Comparison of ENCODE assay signal across 8 mouse cellular contexts in genomic region chr2:131179990-131180587, GRCm38 (mm10). TPM values are rescaled to one million over a fixed set of nuclear protein-coding genes. Genes with fewer than 3 reads are reported as not detected.
DNase-seq lines count a peak whose midpoint lies in the region; ATAC-seq and TF ChIP-seq lines count a peak whose summit lies in the region.

Cenpb (minus strand) TSS chr2:131180067.

- H3K9ac ChIP-seq in heart, embryonic 14.5 days (ENCODE audit: low read length): peak within 1 kb of the TSS; percentile 94
- peak within 1 kb of the TSS; percentile 85 for H3K9ac ChIP-seq in liver, embryonic 15.5 days
- H3K9ac ChIP-seq in neural tube, embryonic 12.5 days: peak within 1 kb of the TSS; percentile 94
- H3K9ac ChIP-seq in stomach, postnatal 0 days (ENCODE audit: low read length): peak within 1 kb of the TSS; percentile 95

- no peak for TF ChIP-seq EP300 in stomach, postnatal 0 days (optimal IDR thresholded peaks at IDR 0.05)

- peak; percentile 53 for TF ChIP-seq CTCF in stomach, postnatal 0 days (IDR thresholded peaks at IDR 0.05; ENCODE audit: low read depth)

- peak within 1 kb of the TSS; percentile 86 for H3K4me3 ChIP-seq in brown adipose tissue, adult 24 weeks (ENCODE audit: insufficient read depth, low read depth, low read length)
- peak within 1 kb of the TSS; percentile 87 for H3K4me3 ChIP-seq in forebrain, embryonic 10.5 days
- H3K4me3 ChIP-seq in heart, embryonic 14.5 days (ENCODE audit: control insufficient read depth in 1 of 2, insufficient read depth in 1 of 2, low read depth in 1 of 2, low read length in 2 of 2): peak within 1 kb of the TSS; percentile 66 to 75
- peak within 1 kb of the TSS; percentile 69 for H3K4me3 ChIP-seq in liver, embryonic 15.5 days (replicated peaks)
- H3K4me3 ChIP-seq in neural tube, embryonic 12.5 days: peak within 1 kb of the TSS; percentile 89
- peak within 1 kb of the TSS; percentile 79 for H3K4me3 ChIP-seq in stomach, postnatal 0 days (ENCODE audit: low read depth, low read length)

- ATAC-seq in CD4-positive, CD25-positive, alpha-beta regulatory T cell, adult 4 months: peak; percentile 81
- ATAC-seq in heart, embryonic 14.5 days (ENCODE audit: insufficient number of reproducible peaks, insufficient read depth, low FRiP score, low read depth): peak; percentile 79
- ATAC-seq in liver, embryonic 15.5 days (ENCODE audit: insufficient read depth): peak; percentile 84
- ATAC-seq in neural tube, embryonic 12.5 days (ENCODE audit: low FRiP score, low read depth): peak; percentile 78
- ATAC-seq in stomach, postnatal 0 days (ENCODE audit: low FRiP score, low TSS enrichment): peak; percentile 86

- H3K4me2 ChIP-seq in heart, embryonic 14.5 days (ENCODE audit: low read length): peak within 1 kb of the TSS; percentile 95
- H3K4me2 ChIP-seq in liver, embryonic 15.5 days: peak within 1 kb of the TSS; percentile 95
- peak within 1 kb of the TSS; percentile 95 for H3K4me2 ChIP-seq in neural tube, embryonic 12.5 days (replicated peaks)
- peak within 1 kb of the TSS; percentile 90 for H3K4me2 ChIP-seq in stomach, postnatal 0 days (replicated peaks; ENCODE audit: low read depth)

- peaks cover 24% of the 10 kb centered on the region for H3K4me1 ChIP-seq in brown adipose tissue, adult 24 weeks (ENCODE audit: control insufficient read depth, insufficient read depth, insufficient read length, low read length)
- H3K4me1 ChIP-seq in forebrain, embryonic 10.5 days: peaks cover 45% of the 10 kb centered on the region
- H3K4me1 ChIP-seq in heart, embryonic 14.5 days (ENCODE audit: control insufficient read depth in 2 of 2, insufficient read depth in 2 of 2, low read length in 2 of 2): peaks cover 26 to 29% of the 10 kb centered on the region in 2 experiments
- peaks cover 58% of the 10 kb centered on the region for H3K4me1 ChIP-seq in liver, embryonic 15.5 days (replicated peaks)
- H3K4me1 ChIP-seq in neural tube, embryonic 12.5 days: peaks cover 42% of the 10 kb centered on the region
- H3K4me1 ChIP-seq in stomach, postnatal 0 days (replicated peaks; ENCODE audit: control insufficient read depth, insufficient read depth): peaks cover 18% of the 10 kb centered on the region

- peak within 1 kb of the TSS; percentile 80 for H3K27ac ChIP-seq in brown adipose tissue, adult 24 weeks (replicated peaks; ENCODE audit: low read depth, low read length)
- peak within 1 kb of the TSS; percentile 94 for H3K27ac ChIP-seq in forebrain, embryonic 10.5 days
- peak within 1 kb of the TSS; percentile 50 to 93 for H3K27ac ChIP-seq in heart, embryonic 14.5 days (replicated peaks in 1 of 2; ENCODE audit: control insufficient read depth in 1 of 2, insufficient read depth in 1 of 2, low read depth in 2 of 2, low read length in 2 of 2)
- peak within 1 kb of the TSS; percentile 90 for H3K27ac ChIP-seq in liver, embryonic 15.5 days (replicated peaks)
- peak within 1 kb of the TSS; percentile 80 for H3K27ac ChIP-seq in neural tube, embryonic 12.5 days
- peak within 1 kb of the TSS; percentile 98 for H3K27ac ChIP-seq in stomach, postnatal 0 days (replicated peaks)

- 3% methylated on average over 57 of the region's 57 CpGs for WGBS in forebrain, embryonic 10.5 days
- WGBS in heart, embryonic 14.5 days: 3% methylated on average over 39 of the region's 57 CpGs
- 2% methylated on average over 57 of the region's 57 CpGs for WGBS in liver, embryonic 15.5 days (ENCODE audit: insufficient replicate concordance)
- WGBS in neural tube, embryonic 12.5 days: 3% methylated on average over 42 of the region's 57 CpGs
- WGBS in stomach, postnatal 0 days: 5% methylated on average over 30 of the region's 57 CpGs

- peak; percentile 83 for DNase-seq in forebrain, embryonic 10.5 days (ENCODE audit: extremely low spot score, low spot score)
- DNase-seq in kidney, postnatal 14 days: peak; percentile 92
- DNase-seq in stomach, postnatal 0 days (ENCODE audit: low spot score): peak; percentile 89

- peaks cover 3% of the 10 kb centered on the region; the same call in 1 of the 2 replicates for H3K27me3 ChIP-seq in forebrain, embryonic 10.5 days (ENCODE audit: poor library complexity, severe bottlenecking)
- no peaks in the 10 kb centered on the region for H3K27me3 ChIP-seq in heart, embryonic 14.5 days (ENCODE audit: control insufficient read depth, insufficient read depth, low read length)
- no peaks in the 10 kb centered on the region for H3K27me3 ChIP-seq in liver, embryonic 15.5 days
- no peaks in the 10 kb centered on the region for H3K27me3 ChIP-seq in neural tube, embryonic 12.5 days (replicated peaks)
- H3K27me3 ChIP-seq in stomach, postnatal 0 days (ENCODE audit: control insufficient read depth, insufficient read depth, low read length): no peaks in the 10 kb centered on the region

- H3K36me3 ChIP-seq in forebrain, embryonic 10.5 days (replicated peaks): peaks cover 33% of the 10 kb centered on the region
- H3K36me3 ChIP-seq in heart, embryonic 14.5 days (ENCODE audit: control insufficient read depth, insufficient read depth, low read length): peaks cover 24% of the 10 kb centered on the region; the same call in 1 of the 2 replicates
- peaks cover 21% of the 10 kb centered on the region for H3K36me3 ChIP-seq in liver, embryonic 15.5 days (replicated peaks)
- peaks cover 11% of the 10 kb centered on the region; the same call in 1 of the 2 replicates for H3K36me3 ChIP-seq in neural tube, embryonic 12.5 days
- H3K36me3 ChIP-seq in stomach, postnatal 0 days (ENCODE audit: control insufficient read depth, insufficient read depth, low read length): no peaks in the 10 kb centered on the region

- no peaks in the 10 kb centered on the region for H3K9me3 ChIP-seq in forebrain, embryonic 10.5 days
- no peaks in the 10 kb centered on the region for H3K9me3 ChIP-seq in heart, embryonic 14.5 days (ENCODE audit: control insufficient read depth, low read length)
- H3K9me3 ChIP-seq in liver, embryonic 15.5 days (replicated peaks): no peaks in the 10 kb centered on the region
- no peaks in the 10 kb centered on the region for H3K9me3 ChIP-seq in neural tube, embryonic 12.5 days
- H3K9me3 ChIP-seq in stomach, postnatal 0 days (ENCODE audit: control insufficient read depth, low read length): no peaks in the 10 kb centered on the region

RNA-seq across cellular contexts. Expression of gene Cenpb, which starts in this region (rescaled TPM):
- polyA plus RNA-seq in CD4-positive, CD25-positive, alpha-beta regulatory T cell, adult 4 months (2017; shearing (Covaris generic)): 1 to 10 TPM; 2.1 to 2.5 TPM
- polyA plus RNA-seq in brown adipose tissue, adult 24 weeks (2012; ENCODE audit: insufficient read depth, insufficient read length, missing spikeins): 78.2 and 99.0 TPM in 2 replicates
- 8.9 and 10.0 TPM in 2 replicates for polyA plus RNA-seq in forebrain, embryonic 10.5 days (2016; fragmentation: Nextera tagmentation; extraction: Ambion mirVana)
- polyA plus RNA-seq in heart, embryonic 14.5 days (2014; fragmentation: Nextera tagmentation; extraction: Ambion mirVana): 6.2 and 7.0 TPM in 2 replicates
- polyA plus RNA-seq in liver, embryonic 15.5 days (2015; fragmentation: Nextera tagmentation; extraction: Ambion mirVana): 4.1 and 5.4 TPM in 2 replicates
- polyA plus RNA-seq in neural tube, embryonic 12.5 days (2016; fragmentation: Nextera tagmentation; extraction: Ambion mirVana): 19.3 and 21.1 TPM in 2 replicates
- 12.2 and 13.9 TPM in 2 replicates for polyA plus RNA-seq in stomach, postnatal 0 days (2015; fragmentation: Nextera tagmentation; extraction: Ambion mirVana)

Comparison
In these comparisons a context has a peak if more than half of its experiments do, and no peak if none do; other contexts are left out.
1. Peak in every context shown above with its lines: DNase-seq, ATAC-seq, H3K4me3 ChIP-seq and H3K27ac ChIP-seq.